Mouse (Mus musculus) 3T3-L1 (cell line): ENCODE results near the gene Loxl4.

Experiments
- DNase-seq: peaks from one replicate; pipeline ENCODE4 v3.0.0-alpha.2; 2015; ENCODE audit warnings: low read depth, low spot score

Loxl4 gene

DNA sequence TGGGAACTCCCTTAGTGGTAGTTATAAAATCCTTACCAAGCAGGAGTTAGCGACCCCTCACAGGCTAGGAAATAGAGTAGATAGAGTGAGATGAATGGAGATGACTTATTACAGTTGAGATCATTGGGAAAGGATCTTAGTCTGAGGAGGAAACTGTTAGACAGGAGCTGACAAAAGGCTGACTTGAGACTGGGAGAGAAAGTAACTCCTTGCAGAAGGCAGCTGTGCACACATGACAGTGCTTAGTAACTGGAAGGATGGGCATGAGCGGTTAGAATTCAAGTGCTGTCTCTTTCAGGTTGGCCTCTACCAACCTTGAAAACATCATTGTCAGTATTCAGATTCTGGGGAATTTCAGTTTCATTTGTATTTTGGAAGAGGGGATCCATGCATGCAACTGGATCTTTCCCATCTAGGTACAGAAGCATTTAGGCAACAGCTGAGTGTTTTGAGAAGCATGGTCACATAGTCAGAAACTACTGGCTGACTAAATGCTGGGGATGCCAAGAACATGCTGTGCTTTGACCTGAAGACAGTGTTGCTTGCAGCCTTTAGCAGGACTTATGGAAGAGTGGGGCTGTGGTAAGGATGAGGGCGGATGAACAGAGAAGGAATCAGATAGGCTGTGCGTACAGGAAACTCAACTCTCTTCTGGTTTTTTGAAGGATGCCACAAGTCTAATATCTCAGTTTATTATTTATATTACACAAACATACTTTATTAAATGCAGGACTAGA lies 46.2 kb downstream of the Loxl4 start:
- DNase-seq, result peak; percentile 48

- DNase-seq, result no peak
Observed at GRCm38 (mm10) chr19:42563726-42564270, 48.8 kb downstream of the Loxl4 start.

DNA sequence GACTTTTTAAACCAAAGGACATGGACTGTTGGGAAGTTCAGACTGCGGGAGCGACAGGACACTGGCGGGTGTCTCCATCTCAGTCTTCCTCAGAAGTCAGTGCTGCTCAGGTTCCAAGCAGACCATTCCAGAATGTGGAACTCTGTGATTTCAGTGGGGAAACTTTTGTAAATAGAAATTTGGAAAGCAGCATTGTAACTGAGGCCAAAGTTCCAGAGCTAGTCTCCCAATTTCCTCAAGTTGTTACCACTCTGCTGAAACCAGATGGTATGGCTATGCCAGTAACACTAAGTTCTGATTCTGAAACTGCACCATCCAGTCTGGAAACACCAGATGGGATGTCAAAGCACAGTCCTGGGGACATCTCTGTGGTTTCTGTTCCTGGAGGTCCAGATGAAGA lies 49.6 kb downstream of the Loxl4 start:
- no peak for DNase-seq

DNA sequence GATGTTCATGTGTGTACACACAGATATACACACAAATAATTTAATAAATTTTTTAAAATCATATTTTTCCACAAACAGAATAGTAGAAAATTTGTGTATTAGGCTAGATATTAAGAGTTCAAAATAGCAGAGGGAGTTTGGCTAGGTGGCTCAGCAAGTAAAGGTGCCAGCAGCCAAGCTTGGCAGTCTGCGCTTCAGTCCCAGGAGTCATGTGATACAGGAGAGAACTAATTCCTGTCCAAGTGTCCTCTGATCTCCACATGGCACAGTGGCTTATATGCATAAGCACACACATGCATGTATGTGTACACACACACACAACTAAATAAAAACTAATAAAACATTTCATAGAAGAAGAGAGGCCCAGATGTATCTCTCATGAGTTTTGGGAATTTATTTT lies 50.6 kb downstream of the Loxl4 start:
- no peak for DNase-seq

DNA sequence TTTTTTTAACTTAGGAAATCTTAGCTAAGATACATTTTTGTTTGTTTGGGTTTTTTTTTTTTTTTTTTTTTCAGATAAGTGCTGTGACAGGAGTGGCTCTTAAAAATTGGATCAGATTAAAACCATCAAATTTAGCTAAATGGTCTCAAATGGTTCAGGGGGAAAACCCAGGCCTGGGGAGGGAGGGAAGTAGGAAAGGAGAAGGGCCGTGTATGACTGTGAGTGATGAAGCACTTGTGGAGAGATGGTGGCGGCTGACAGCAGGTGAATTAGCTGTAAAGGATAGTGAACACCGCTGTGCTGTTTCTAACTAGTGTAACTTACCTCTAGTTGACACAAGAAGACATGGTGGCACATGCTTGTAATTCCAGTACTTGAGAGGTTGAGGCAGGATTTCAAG lies 53.9 kb downstream of the Loxl4 start:
- no peak for DNase-seq
